ENCODE assay signal across 30 mouse cellular contexts in the genomic region with DNA sequence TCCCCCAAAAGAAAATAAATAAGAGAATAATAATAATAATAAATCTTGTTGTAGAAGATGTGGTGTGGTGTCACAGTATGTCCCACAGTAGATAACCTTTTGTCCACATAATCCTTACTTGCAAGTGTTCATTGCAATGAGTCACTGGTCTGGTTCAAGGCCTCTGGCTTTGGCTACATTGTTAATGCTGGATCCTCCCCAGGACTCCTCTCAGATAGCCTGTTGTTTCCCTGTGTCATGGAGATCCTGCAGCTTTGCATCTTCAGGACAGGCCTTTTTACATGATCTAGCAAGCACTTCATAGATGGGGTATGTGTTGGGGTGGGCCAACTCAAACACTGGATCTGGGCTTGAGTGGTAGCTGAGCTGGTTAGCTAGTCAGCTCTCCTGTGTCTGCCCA.
DNase-seq lines count a peak whose midpoint lies in the region; ATAC-seq lines count a peak whose summit lies in the region.
"Had no signal": no experiment of that assay in that cellular context is flagged by ENCODE, and none has a peak within 500 bp of the region (broad histone marks: within the 10 kb centered on the region; RNA-seq: fewer than 3 reads in every experiment).

No protein-coding gene starts in this region.

- H3K4me3 ChIP-seq in heart, embryonic 11.5 days (ENCODE audit: low read depth, low read length): no peak overlapping the region
- no peak overlapping the region for H3K4me3 ChIP-seq in kidney, embryonic 14.5 days (ENCODE audit: low read length)
- H3K4me3 ChIP-seq: embryonic facial prominence, embryonic 13.5 days; forebrain, embryonic 10.5 days; forebrain, embryonic 15.5 days; gastrocnemius, adult 2 months; heart, adult 2 months; hindbrain, embryonic 10.5 days; hindbrain, embryonic 15.5 days; intestine, embryonic 15.5 days; layer of hippocampus, adult 2 months; left cerebral cortex, adult 2 months; limb, embryonic 13.5 days; lung, embryonic 15.5 days; midbrain, embryonic 10.5 days; midbrain, embryonic 15.5 days; neural tube, embryonic 15.5 days had no signal

- no peak overlapping the region for H3K4me2 ChIP-seq in heart, embryonic 11.5 days
- no peak overlapping the region for H3K4me2 ChIP-seq in kidney, embryonic 14.5 days (replicated peaks; ENCODE audit: low read depth, low read length)
- H3K4me2 ChIP-seq: embryonic facial prominence, embryonic 13.5 days; forebrain, embryonic 15.5 days; hindbrain, embryonic 15.5 days; intestine, embryonic 15.5 days; limb, embryonic 13.5 days; liver, embryonic 11.5 days; lung, embryonic 15.5 days; midbrain, embryonic 15.5 days; neural tube, embryonic 15.5 days had no signal

- H3K27ac ChIP-seq in heart, embryonic 11.5 days (ENCODE audit: low read depth, low read length): no peak overlapping the region
- no peak overlapping the region for H3K27ac ChIP-seq in kidney, embryonic 14.5 days (ENCODE audit: low read depth, low read length)
- H3K27ac ChIP-seq: embryonic facial prominence, embryonic 13.5 days; forebrain, embryonic 10.5 days; forebrain, embryonic 15.5 days; gastrocnemius, adult 2 months; heart, adult 2 months; hindbrain, embryonic 10.5 days; hindbrain, embryonic 15.5 days; intestine, embryonic 15.5 days; layer of hippocampus, adult 2 months; left cerebral cortex, adult 2 months; limb, embryonic 13.5 days; lung, embryonic 15.5 days; midbrain, embryonic 10.5 days; midbrain, embryonic 15.5 days; neural tube, embryonic 15.5 days; stomach, postnatal 0 days had no signal

- no peak overlapping the region for H3K9ac ChIP-seq in heart, embryonic 11.5 days (ENCODE audit: low read depth, low read length)
- no peak overlapping the region for H3K9ac ChIP-seq in kidney, embryonic 14.5 days (ENCODE audit: low read depth, low read length)
- H3K9ac ChIP-seq: embryonic facial prominence, embryonic 13.5 days; forebrain, embryonic 15.5 days; hindbrain, embryonic 15.5 days; intestine, embryonic 15.5 days; limb, embryonic 13.5 days; lung, embryonic 15.5 days; midbrain, embryonic 15.5 days; neural tube, embryonic 15.5 days had no signal

- H3K4me1 ChIP-seq in heart, embryonic 11.5 days (ENCODE audit: control insufficient read depth, insufficient read depth, low read length): no peaks in the 10 kb centered on the region
- H3K4me1 ChIP-seq in kidney, embryonic 14.5 days (ENCODE audit: control insufficient read depth, insufficient read depth, low read length): no peaks in the 10 kb centered on the region
- H3K4me1 ChIP-seq: embryonic facial prominence, embryonic 13.5 days; forebrain, embryonic 10.5 days; forebrain, embryonic 15.5 days; hindbrain, embryonic 10.5 days; hindbrain, embryonic 15.5 days; intestine, embryonic 15.5 days; limb, embryonic 13.5 days; lung, embryonic 15.5 days; midbrain, embryonic 10.5 days; midbrain, embryonic 15.5 days; neural tube, embryonic 15.5 days had no signal

- H3K27me3 ChIP-seq in heart, embryonic 11.5 days (ENCODE audit: control insufficient read depth, insufficient read depth, low read length): no peaks in the 10 kb centered on the region
- no peaks in the 10 kb centered on the region for H3K27me3 ChIP-seq in kidney, embryonic 14.5 days (ENCODE audit: control insufficient read depth, insufficient read depth, low read length)
- H3K27me3 ChIP-seq: embryonic facial prominence, embryonic 13.5 days; forebrain, embryonic 15.5 days; hindbrain, embryonic 15.5 days; intestine, embryonic 15.5 days; limb, embryonic 13.5 days; lung, embryonic 15.5 days; midbrain, embryonic 15.5 days; neural tube, embryonic 15.5 days had no signal

- peak; percentile 3 for DNase-seq in heart, adult 8-10 months (ENCODE audit: low spot score)
- peak; percentile 19 for DNase-seq in kidney, postnatal 14 days
- DNase-seq in adrenal gland, adult 8-10 months: peak; percentile 35
- DNase-seq in testis, postnatal 14 days (ENCODE audit: low spot score): peak; percentile 46
- no peak for DNase-seq in Muller cell, postnatal 12 days (ENCODE audit: inconsistent ontology term)
- DNase-seq: cerebellum, adult 11-12 months; cerebellum, adult 9-11 months; gastrocnemius, adult 2 months; heart, adult 2 months; heart, postnatal 14 days; right cerebral cortex, adult 18-20 months; right cerebral cortex, postnatal 4 days had no signal

- H3K36me3 ChIP-seq in heart, embryonic 11.5 days (ENCODE audit: control insufficient read depth, insufficient read depth, low read length): no peaks in the 10 kb centered on the region
- no peaks in the 10 kb centered on the region for H3K36me3 ChIP-seq in kidney, embryonic 14.5 days (ENCODE audit: control insufficient read depth, insufficient read depth, low read length)
- H3K36me3 ChIP-seq: embryonic facial prominence, embryonic 13.5 days; forebrain, embryonic 10.5 days; forebrain, embryonic 15.5 days; hindbrain, embryonic 10.5 days; hindbrain, embryonic 15.5 days; intestine, embryonic 15.5 days; limb, embryonic 13.5 days; lung, embryonic 15.5 days; midbrain, embryonic 10.5 days; midbrain, embryonic 15.5 days; neural tube, embryonic 15.5 days had no signal

- no peak for ATAC-seq in heart, embryonic 11.5 days (replicated peaks; ENCODE audit: insufficient number of reproducible peaks, low FRiP score, low TSS enrichment)
- no peak for ATAC-seq in kidney, embryonic 14.5 days (ENCODE audit: low FRiP score, low TSS enrichment)
- ATAC-seq: activated CD4-positive, CD25-positive, alpha-beta regulatory T cell, adult 4 months; forebrain, embryonic 15.5 days; intestine, embryonic 15.5 days; midbrain, embryonic 15.5 days had no signal

- H3K9me3 ChIP-seq in heart, embryonic 11.5 days (replicated peaks; ENCODE audit: control insufficient read depth, low read length): no peaks in the 10 kb centered on the region
- no peaks in the 10 kb centered on the region for H3K9me3 ChIP-seq in kidney, embryonic 14.5 days (ENCODE audit: control insufficient read depth, low read length)
- H3K9me3 ChIP-seq: embryonic facial prominence, embryonic 13.5 days; forebrain, embryonic 10.5 days; forebrain, embryonic 15.5 days; hindbrain, embryonic 10.5 days; hindbrain, embryonic 15.5 days; intestine, embryonic 15.5 days; limb, embryonic 13.5 days; lung, embryonic 15.5 days; midbrain, embryonic 10.5 days; midbrain, embryonic 15.5 days; neural tube, embryonic 15.5 days had no signal
